Mouse (Mus musculus): ENCODE data around the gene Sin3b. TPM values are rescaled to one million over a fixed set of nuclear protein-coding genes. Genes with fewer than 3 reads are reported as not detected.

Sin3b gene
- polyA plus RNA-seq, 1 experiment from 2014 or later: 87.7 TPM

GRCm38 (mm10) chr8:72765696-72766095 lies 42.6 kb downstream of the Sin3b start:
- no peak for ATAC-seq
- TF ChIP-seq CTCF (IDR thresholded peaks at IDR 0.05; ENCODE audit: low read depth) (no peak), EP300 (IDR thresholded peaks at IDR 0.05; ENCODE audit: low read depth) (no peak)
- DNase-seq: no peak
- H3K27me3 ChIP-seq (ENCODE audit: insufficient read depth, low read length): no peaks in the 10 kb centered on the region
- H3K9ac ChIP-seq (replicated peaks): no peak overlapping the region
- H3K9me3 ChIP-seq (ENCODE audit: low read length): no peaks in the 10 kb centered on the region
- no peak overlapping the region for H3K27ac ChIP-seq (ENCODE audit: low read depth)
- no peaks in the 10 kb centered on the region for H3K36me3 ChIP-seq (replicated peaks; ENCODE audit: insufficient read depth, low read length)
- WGBS (ENCODE audit: insufficient replicate concordance): 62% methylated on average over 4 of the region's 4 CpGs
- H3K4me1 ChIP-seq (ENCODE audit: insufficient read depth): no peaks in the 10 kb centered on the region
- no peak overlapping the region for H3K4me2 ChIP-seq (ENCODE audit: low read depth, low read length)
- no peak overlapping the region for H3K4me3 ChIP-seq (ENCODE audit: low read depth, low read length)

- Histone ChIP-seq H3K4me3 (ENCODE audit: low read depth, low read length) (no peak overlapping the region), H3K27me3 (ENCODE audit: insufficient read depth, low read length) (no peaks in the 10 kb centered on the region), H3K27ac (ENCODE audit: low read depth) (no peak overlapping the region), H3K9ac (replicated peaks) (no peak overlapping the region), H3K9me3 (ENCODE audit: low read length) (no peaks in the 10 kb centered on the region), H3K36me3 (replicated peaks; ENCODE audit: insufficient read depth, low read length) (no peaks in the 10 kb centered on the region), H3K4me1 (ENCODE audit: insufficient read depth) (no peaks in the 10 kb centered on the region), H3K4me2 (ENCODE audit: low read depth, low read length) (no peak overlapping the region)
- no peak for TF ChIP-seq EP300 (IDR thresholded peaks at IDR 0.05; ENCODE audit: low read depth)
- no peak for TF ChIP-seq CTCF (IDR thresholded peaks at IDR 0.05; ENCODE audit: low read depth)
- no peak for DNase-seq
- WGBS (ENCODE audit: insufficient replicate concordance): 64% methylated on average over 7 of the region's 7 CpGs
- ATAC-seq: no peak
Observed at GRCm38 (mm10) chr8:72766777-72767176, 43.7 kb downstream of the Sin3b start.

GRCm38 (mm10) chr8:72777797-72778196 lies 54.7 kb downstream of the Sin3b start:
- Histone ChIP-seq H3K4me3 (ENCODE audit: low read depth, low read length) (no peak overlapping the region), H3K36me3 (replicated peaks; ENCODE audit: insufficient read depth, low read length) (no peaks in the 10 kb centered on the region), H3K27me3 (ENCODE audit: insufficient read depth, low read length) (no peaks in the 10 kb centered on the region), H3K9ac (replicated peaks) (no peak overlapping the region), H3K4me1 (ENCODE audit: insufficient read depth) (no peaks in the 10 kb centered on the region), H3K4me2 (ENCODE audit: low read depth, low read length) (no peak overlapping the region), H3K9me3 (ENCODE audit: low read length) (peaks cover 3% of the 10 kb centered on the region; the same call in 1 of the 2 replicates), H3K27ac (ENCODE audit: low read depth) (no peak overlapping the region)
- DNase-seq: no peak
- 79% methylated on average over 1 of the region's 1 CpGs for WGBS (ENCODE audit: insufficient replicate concordance)
- no peak for ATAC-seq
- no peak for TF ChIP-seq CTCF (IDR thresholded peaks at IDR 0.05; ENCODE audit: low read depth)
- TF ChIP-seq EP300 (IDR thresholded peaks at IDR 0.05; ENCODE audit: low read depth): no peak

- Histone ChIP-seq H3K27me3 (ENCODE audit: insufficient read depth, low read length) (no peaks in the 10 kb centered on the region), H3K4me2 (ENCODE audit: low read depth, low read length) (no peak overlapping the region), H3K27ac (ENCODE audit: low read depth) (no peak overlapping the region), H3K36me3 (replicated peaks; ENCODE audit: insufficient read depth, low read length) (no peaks in the 10 kb centered on the region), H3K4me3 (ENCODE audit: low read depth, low read length) (no peak overlapping the region), H3K9ac (replicated peaks) (no peak overlapping the region), H3K9me3 (ENCODE audit: low read length) (peaks cover 3% of the 10 kb centered on the region; the same call in 1 of the 2 replicates), H3K4me1 (ENCODE audit: insufficient read depth) (no peaks in the 10 kb centered on the region)
- no peak for DNase-seq
- no peak for ATAC-seq
- no peak for TF ChIP-seq EP300 (IDR thresholded peaks at IDR 0.05; ENCODE audit: low read depth)
- TF ChIP-seq CTCF (IDR thresholded peaks at IDR 0.05; ENCODE audit: low read depth): no peak
- 87% methylated on average over 4 of the region's 4 CpGs for WGBS (ENCODE audit: insufficient replicate concordance)
Observed at GRCm38 (mm10) chr8:72780644-72781043, 57.6 kb downstream of the Sin3b start.

- no peak overlapping the region for H3K9ac ChIP-seq (replicated peaks)
- TF ChIP-seq CTCF (IDR thresholded peaks at IDR 0.05; ENCODE audit: low read depth) (no peak), EP300 (IDR thresholded peaks at IDR 0.05; ENCODE audit: low read depth) (no peak)
- ATAC-seq (no peak), DNase-seq (no peak)
- 81% methylated on average over 2 of the region's 2 CpGs for WGBS (ENCODE audit: insufficient replicate concordance)
- H3K4me2 ChIP-seq (ENCODE audit: low read depth, low read length): no peak overlapping the region
- no peaks in the 10 kb centered on the region for H3K36me3 ChIP-seq (replicated peaks; ENCODE audit: insufficient read depth, low read length)
- H3K27me3 ChIP-seq (ENCODE audit: insufficient read depth, low read length): no peaks in the 10 kb centered on the region
- H3K4me3 ChIP-seq (ENCODE audit: low read depth, low read length): no peak overlapping the region
- H3K9me3 ChIP-seq (ENCODE audit: low read length): no peaks in the 10 kb centered on the region
- no peaks in the 10 kb centered on the region for H3K4me1 ChIP-seq (ENCODE audit: insufficient read depth)
- H3K27ac ChIP-seq (ENCODE audit: low read depth): no peak overlapping the region
Observed at GRCm38 (mm10) chr8:72801583-72801982, 78.5 kb downstream of the Sin3b start.

Small RNA genes lying within 50 kb of the gene (microRNA-seq; reads per million reads assigned to microRNA genes)
- not detected for gene Gm26237

Other genes with a start within 250 kb of the Sin3b start
- gene Cherp, start 248.1 kb upstream of the Sin3b start, polyA plus RNA-seq (2015; fragmentation: Nextera tagmentation; extraction: Ambion mirVana): 9.2 and 11.2 TPM in 2 replicates
- gene Slc35e1, start 230.7 kb upstream of the Sin3b start, polyA plus RNA-seq (2015; fragmentation: Nextera tagmentation; extraction: Ambion mirVana): 5.8 and 6.0 TPM in 2 replicates
- gene Med26, start 175.0 kb upstream of the Sin3b start, polyA plus RNA-seq (2015; fragmentation: Nextera tagmentation; extraction: Ambion mirVana): 4.9 TPM in 2 replicates
- gene Smim7, start 152.2 kb upstream of the Sin3b start, polyA plus RNA-seq (2015; fragmentation: Nextera tagmentation; extraction: Ambion mirVana): 56.1 and 59.3 TPM in 2 replicates
- 2.3 and 5.8 TPM in 2 replicates for gene Tmem38a, start 151.2 kb upstream of the Sin3b start, polyA plus RNA-seq (2015; fragmentation: Nextera tagmentation; extraction: Ambion mirVana)
- not detected in 2 replicates for gene Nwd1, start 76.6 kb upstream of the Sin3b start, polyA plus RNA-seq (2015; fragmentation: Nextera tagmentation; extraction: Ambion mirVana)
- 2.6 and 3.3 TPM in 2 replicates for gene F2rl3, start 38.6 kb downstream of the Sin3b start, polyA plus RNA-seq (2015; fragmentation: Nextera tagmentation; extraction: Ambion mirVana)

Measured in liver, postnatal 0 days (tissue).